Mouse (Mus musculus): Measurements from ENCODE around the gene Ddx43.

DNA sequence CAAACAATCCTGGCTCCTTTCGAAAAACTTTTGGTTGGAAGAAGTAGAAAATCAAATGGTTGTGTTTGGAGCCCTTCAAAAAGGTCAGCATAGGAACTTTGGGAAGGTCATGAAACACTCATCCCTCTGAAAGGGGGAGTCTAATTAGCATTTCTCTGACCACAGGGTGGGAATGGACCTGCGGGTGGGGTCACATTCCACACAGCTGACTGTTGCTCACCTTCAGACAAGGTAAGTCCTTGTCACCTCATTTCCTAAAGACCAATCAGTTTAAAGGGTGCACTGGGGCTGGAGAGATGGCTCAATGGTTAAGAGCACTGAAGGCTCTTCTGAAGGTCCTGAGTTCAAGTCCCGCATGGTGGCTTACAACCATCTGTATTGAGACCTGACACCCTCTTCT lies 24.1 kb upstream of the Ddx43 start:
- TF ChIP-seq CTCF (IDR thresholded peaks at IDR 0.05; ENCODE audit: borderline replicate concordance, control insufficient read depth, extremely low read depth, insufficient read depth, low read length, poor library complexity) = no peak
- no peak for TF ChIP-seq POLR2A (IDR thresholded peaks at IDR 0.05; ENCODE audit: control insufficient read depth, extremely low read depth, insufficient read depth, low read length, poor library complexity)
